Mouse (Mus musculus): ENCODE results near the gene Fhl4. TPM values are rescaled to one million over a fixed set of nuclear protein-coding genes. Genes with fewer than 3 reads are reported as not detected.

Gene Fhl4
- polyA plus RNA-seq, 1 experiment from 2014 or later, result 1.9 TPM

GRCm38 (mm10) chr10:85125184-85125583 lies 22.9 kb upstream of the Fhl4 start:
- no peak for ATAC-seq (ENCODE audit: insufficient number of reproducible peaks, insufficient read depth, low FRiP score, low read depth)
- peaks cover 28% of the 10 kb centered on the region for H3K36me3 ChIP-seq (ENCODE audit: control insufficient read depth, insufficient read depth, low read length)
- H3K4me3 ChIP-seq (ENCODE audit: control insufficient read depth in 1 of 2, insufficient read depth in 1 of 2, low read depth in 1 of 2, low read length in 2 of 2), result no peak overlapping the region
- H3K4me1 ChIP-seq (ENCODE audit: control insufficient read depth in 2 of 2, insufficient read depth in 2 of 2, low read length in 2 of 2), result peaks cover 0 to 10% of the 10 kb centered on the region in 2 experiments; a peak in 2 of 4 replicates
- WGBS, result 86% methylated on average over 13 of the region's 13 CpGs
- H3K9me3 ChIP-seq (ENCODE audit: control insufficient read depth, low read length), result no peaks in the 10 kb centered on the region
- H3K4me2 ChIP-seq (ENCODE audit: low read length), result no peak overlapping the region
- H3K27ac ChIP-seq (replicated peaks in 1 of 2; ENCODE audit: control insufficient read depth in 1 of 2, insufficient read depth in 1 of 2, low read depth in 2 of 2, low read length in 2 of 2), result no peak overlapping the region
- no peak overlapping the region for H3K9ac ChIP-seq (ENCODE audit: low read length)
- no peaks in the 10 kb centered on the region for H3K27me3 ChIP-seq (ENCODE audit: control insufficient read depth, insufficient read depth, low read length)

- H3K4me3 ChIP-seq (ENCODE audit: control insufficient read depth in 1 of 2, insufficient read depth in 1 of 2, low read depth in 1 of 2, low read length in 2 of 2), result no peak overlapping the region
- ATAC-seq (ENCODE audit: insufficient number of reproducible peaks, insufficient read depth, low FRiP score, low read depth), result no peak
- WGBS, result 69% methylated on average over 4 of the region's 4 CpGs
- H3K27me3 ChIP-seq (ENCODE audit: control insufficient read depth, insufficient read depth, low read length), result no peaks in the 10 kb centered on the region
- H3K4me2 ChIP-seq (ENCODE audit: low read length), result no peak overlapping the region
- peaks cover 56% of the 10 kb centered on the region for H3K36me3 ChIP-seq (ENCODE audit: control insufficient read depth, insufficient read depth, low read length)
- no peaks in the 10 kb centered on the region for H3K9me3 ChIP-seq (ENCODE audit: control insufficient read depth, low read length)
- H3K4me1 ChIP-seq (ENCODE audit: control insufficient read depth in 2 of 2, insufficient read depth in 2 of 2, low read length in 2 of 2), result peaks cover 0 to 9% of the 10 kb centered on the region in 2 experiments; a peak in 1 of 4 replicates
- no peak overlapping the region for H3K27ac ChIP-seq (replicated peaks in 1 of 2; ENCODE audit: control insufficient read depth in 1 of 2, insufficient read depth in 1 of 2, low read depth in 2 of 2, low read length in 2 of 2)
- H3K9ac ChIP-seq (ENCODE audit: low read length), result no peak overlapping the region
Measured at GRCm38 (mm10) chr10:85114409-85114808, 12.1 kb upstream of the Fhl4 start.

GRCm38 (mm10) chr10:85103085-85103885 lies 990 bp upstream of the Fhl4 start:
- Histone ChIP-seq H3K27ac (replicated peaks in 1 of 2; ENCODE audit: control insufficient read depth in 1 of 2, insufficient read depth in 1 of 2, low read depth in 2 of 2, low read length in 2 of 2) (peak overlapping the region; percentile 88 to 91), H3K4me1 (ENCODE audit: control insufficient read depth in 2 of 2, insufficient read depth in 2 of 2, low read length in 2 of 2) (peaks cover 0 to 18% of the 10 kb centered on the region in 2 experiments; a peak in 2 of 4 replicates), H3K36me3 (ENCODE audit: control insufficient read depth, insufficient read depth, low read length) (no peaks in the 10 kb centered on the region), H3K4me3 (ENCODE audit: control insufficient read depth in 1 of 2, insufficient read depth in 1 of 2, low read depth in 1 of 2, low read length in 2 of 2) (peak overlapping the region; percentile 94 to 97), H3K9ac (ENCODE audit: low read length) (peak overlapping the region; percentile 97), H3K9me3 (ENCODE audit: control insufficient read depth, low read length) (no peaks in the 10 kb centered on the region), H3K4me2 (ENCODE audit: low read length) (peak overlapping the region; percentile 81), H3K27me3 (ENCODE audit: control insufficient read depth, insufficient read depth, low read length) (no peaks in the 10 kb centered on the region)
- peak; percentile 11 for ATAC-seq (ENCODE audit: insufficient number of reproducible peaks, insufficient read depth, low FRiP score, low read depth)
- WGBS, result under 1% methylated on average over 34 of the region's 34 CpGs

DNA sequence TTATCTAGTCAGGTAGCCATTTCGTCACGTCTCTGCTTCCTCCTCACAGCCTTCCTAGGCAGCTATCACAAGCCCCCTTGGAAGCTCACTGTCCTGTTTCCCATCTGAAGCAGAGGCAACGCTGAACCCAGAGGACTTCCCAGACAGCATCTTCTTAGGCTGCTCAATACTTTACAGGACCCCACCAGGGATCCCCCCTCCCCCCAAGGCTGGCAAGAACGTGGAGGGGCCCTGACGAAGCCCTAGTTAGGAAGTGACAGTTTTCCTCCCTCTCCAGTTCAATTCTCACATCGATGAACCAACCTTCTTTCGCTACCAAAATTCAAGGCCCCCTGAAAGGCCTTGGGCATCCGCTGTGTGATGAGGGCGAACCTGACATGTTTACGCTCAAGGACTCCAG lies 454 bp downstream of the Fhl4 start:
- Histone ChIP-seq H3K4me3 (ENCODE audit: control insufficient read depth in 1 of 2, insufficient read depth in 1 of 2, low read depth in 1 of 2, low read length in 2 of 2) (peak overlapping the region; percentile 78 to 97), H3K4me2 (ENCODE audit: low read length) (peak overlapping the region; percentile 81), H3K9ac (ENCODE audit: low read length) (peak overlapping the region; percentile 97), H3K4me1 (ENCODE audit: control insufficient read depth in 2 of 2, insufficient read depth in 2 of 2, low read length in 2 of 2) (peaks cover 0 to 18% of the 10 kb centered on the region in 2 experiments; a peak in 2 of 4 replicates), H3K36me3 (ENCODE audit: control insufficient read depth, insufficient read depth, low read length) (no peaks in the 10 kb centered on the region), H3K27ac (replicated peaks in 1 of 2; ENCODE audit: control insufficient read depth in 1 of 2, insufficient read depth in 1 of 2, low read depth in 2 of 2, low read length in 2 of 2) (peak overlapping the region; percentile 91 to 94), H3K27me3 (ENCODE audit: control insufficient read depth, insufficient read depth, low read length) (no peaks in the 10 kb centered on the region), H3K9me3 (ENCODE audit: control insufficient read depth, low read length) (no peaks in the 10 kb centered on the region)
- ATAC-seq (ENCODE audit: insufficient number of reproducible peaks, insufficient read depth, low FRiP score, low read depth), result no peak
- under 1% methylated on average over 10 of the region's 10 CpGs for WGBS

DNA sequence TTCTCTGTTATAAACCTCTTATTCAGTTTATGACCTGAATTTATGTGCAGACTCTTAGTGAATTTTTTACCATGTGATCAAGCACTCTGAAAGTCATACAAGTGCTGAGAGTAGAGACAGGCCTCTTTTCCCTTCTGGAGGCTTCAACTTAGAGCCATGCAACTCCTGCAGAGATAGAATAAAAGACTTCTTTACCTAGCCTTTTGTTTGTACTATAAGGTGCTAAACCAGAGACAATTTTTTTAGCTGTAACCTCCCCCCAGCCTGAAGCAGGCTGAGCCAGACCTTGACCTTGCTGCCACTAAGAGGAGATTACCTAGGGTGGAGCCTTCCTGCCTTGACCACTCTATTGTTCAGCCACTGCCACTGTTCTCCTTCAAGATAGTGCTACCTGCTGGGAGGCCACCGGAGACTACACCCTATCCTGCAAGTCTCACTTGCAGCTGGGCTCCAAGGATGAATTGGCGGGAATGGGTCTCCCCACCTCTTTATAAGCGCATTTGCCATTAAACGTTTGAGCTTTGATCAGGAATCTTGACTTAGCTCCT lies 30.6 kb downstream of the Fhl4 start:
- Histone ChIP-seq H3K4me1 (ENCODE audit: control insufficient read depth in 2 of 2, insufficient read depth in 2 of 2, low read length in 2 of 2) (no peaks in the 10 kb centered on the region), H3K27ac (replicated peaks in 1 of 2; ENCODE audit: control insufficient read depth in 1 of 2, insufficient read depth in 1 of 2, low read depth in 2 of 2, low read length in 2 of 2) (no peak overlapping the region), H3K9me3 (ENCODE audit: control insufficient read depth, low read length) (no peaks in the 10 kb centered on the region), H3K4me3 (ENCODE audit: control insufficient read depth in 1 of 2, insufficient read depth in 1 of 2, low read depth in 1 of 2, low read length in 2 of 2) (no peak overlapping the region), H3K9ac (ENCODE audit: low read length) (no peak overlapping the region), H3K4me2 (ENCODE audit: low read length) (no peak overlapping the region), H3K36me3 (ENCODE audit: control insufficient read depth, insufficient read depth, low read length) (no peaks in the 10 kb centered on the region), H3K27me3 (ENCODE audit: control insufficient read depth, insufficient read depth, low read length) (no peaks in the 10 kb centered on the region)
- ATAC-seq (ENCODE audit: insufficient number of reproducible peaks, insufficient read depth, low FRiP score, low read depth), result no peak
- WGBS, result 53% methylated on average over 4 of the region's 4 CpGs

DNA sequence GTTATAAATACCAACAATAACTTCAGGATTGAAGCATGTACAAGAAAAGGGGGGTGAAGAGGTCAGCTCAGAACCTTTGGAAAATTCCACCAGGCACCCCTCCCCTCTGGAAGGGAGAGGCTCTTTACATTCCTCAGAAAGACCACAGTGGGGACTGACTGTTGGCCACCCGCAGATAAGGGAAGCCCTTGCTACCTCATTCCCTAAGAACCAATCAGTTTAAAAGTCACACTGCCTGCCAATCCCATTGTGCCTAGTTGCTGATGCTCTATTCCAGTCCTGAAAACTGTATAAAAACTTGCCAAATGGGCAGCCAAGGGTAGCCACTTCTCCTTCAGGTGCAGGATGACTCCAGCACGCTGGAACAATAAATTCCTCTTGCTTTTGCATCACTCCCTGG lies 47.4 kb downstream of the Fhl4 start:
- Histone ChIP-seq H3K27me3 (ENCODE audit: control insufficient read depth, insufficient read depth, low read length) (no peaks in the 10 kb centered on the region), H3K4me3 (ENCODE audit: control insufficient read depth in 1 of 2, insufficient read depth in 1 of 2, low read depth in 1 of 2, low read length in 2 of 2) (no peak overlapping the region), H3K4me1 (ENCODE audit: control insufficient read depth in 2 of 2, insufficient read depth in 2 of 2, low read length in 2 of 2) (no peaks in the 10 kb centered on the region), H3K27ac (replicated peaks in 1 of 2; ENCODE audit: control insufficient read depth in 1 of 2, insufficient read depth in 1 of 2, low read depth in 2 of 2, low read length in 2 of 2) (no peak overlapping the region), H3K4me2 (ENCODE audit: low read length) (no peak overlapping the region), H3K36me3 (ENCODE audit: control insufficient read depth, insufficient read depth, low read length) (no peaks in the 10 kb centered on the region), H3K9ac (ENCODE audit: low read length) (no peak overlapping the region), H3K9me3 (ENCODE audit: control insufficient read depth, low read length) (no peaks in the 10 kb centered on the region)
- ATAC-seq (ENCODE audit: insufficient number of reproducible peaks, insufficient read depth, low FRiP score, low read depth), result no peak
- 85% methylated on average over 2 of the region's 2 CpGs for WGBS

DNA sequence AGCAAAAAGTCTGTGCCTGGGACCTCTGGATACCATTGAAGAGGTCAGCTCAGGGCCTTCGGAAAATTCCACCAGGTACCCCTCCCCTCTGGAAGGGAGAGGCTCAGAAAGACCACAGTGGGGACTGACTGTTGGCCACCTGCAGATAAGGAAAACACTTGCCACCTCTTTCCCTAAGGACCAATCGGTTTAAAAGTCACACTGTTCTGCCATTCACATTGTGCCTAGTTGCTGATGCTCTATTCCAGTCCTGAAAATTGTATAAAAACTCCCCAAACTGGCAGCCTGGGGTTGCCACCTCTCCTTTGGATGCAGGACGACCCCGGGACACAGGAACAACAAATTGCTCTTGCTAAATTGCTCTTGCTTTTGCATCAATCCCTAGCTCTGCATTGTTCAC lies 49.8 kb downstream of the Fhl4 start:
- Histone ChIP-seq H3K4me2 (ENCODE audit: low read length) (no peak overlapping the region), H3K27me3 (ENCODE audit: control insufficient read depth, insufficient read depth, low read length) (no peaks in the 10 kb centered on the region), H3K27ac (replicated peaks in 1 of 2; ENCODE audit: control insufficient read depth in 1 of 2, insufficient read depth in 1 of 2, low read depth in 2 of 2, low read length in 2 of 2) (no peak overlapping the region), H3K4me1 (ENCODE audit: control insufficient read depth in 2 of 2, insufficient read depth in 2 of 2, low read length in 2 of 2) (no peaks in the 10 kb centered on the region), H3K36me3 (ENCODE audit: control insufficient read depth, insufficient read depth, low read length) (no peaks in the 10 kb centered on the region), H3K9ac (ENCODE audit: low read length) (no peak overlapping the region), H3K4me3 (ENCODE audit: control insufficient read depth in 1 of 2, insufficient read depth in 1 of 2, low read depth in 1 of 2, low read length in 2 of 2) (no peak overlapping the region), H3K9me3 (ENCODE audit: control insufficient read depth, low read length) (no peaks in the 10 kb centered on the region)
- no peak for ATAC-seq (ENCODE audit: insufficient number of reproducible peaks, insufficient read depth, low FRiP score, low read depth)
- 30% methylated on average over 4 of the region's 4 CpGs for WGBS
